Mouse (Mus musculus) yolk sac, embryonic 10.5 days (tissue): ENCODE measurements around the gene Gpr25.
A peak's percentile ranks its signal among the peaks of the same experiment; 100 is the strongest.

Experiments used
- DNase-seq: peaks from one replicate; pipeline ENCODE4 v3.0.0-alpha.2; 2017; ENCODE audit warnings: low spot score

Gene Gpr25

GRCm38 (mm10) chr1:136260635-136261238 is at the start of gene Gpr25:
Gpr25 (minus strand) TSS chr1:136260873.
- DNase-seq: no peak

- DNase-seq: no peak
These were observed 48.5 kb upstream of the Gpr25 start for GRCm38 (mm10) chr1:136309193-136309592.

DNA sequence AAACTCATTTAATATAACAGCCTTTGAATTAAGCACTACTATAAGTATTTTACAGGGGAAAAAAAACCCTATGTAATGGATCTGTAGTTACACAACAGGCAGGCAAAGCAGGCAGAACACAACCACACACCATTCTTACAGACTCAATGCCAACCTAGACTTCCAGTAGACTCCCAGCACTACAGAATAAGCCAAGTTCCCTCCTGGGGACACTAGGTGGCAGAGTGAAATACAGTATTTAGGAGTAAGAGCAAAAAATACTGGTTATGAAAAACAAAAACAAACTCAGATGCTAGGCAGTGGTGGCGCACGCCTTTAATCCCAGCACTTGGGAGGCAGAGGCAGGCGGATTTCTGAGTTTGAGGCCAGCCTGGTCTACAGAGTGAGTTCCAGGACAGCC is 45.8 kb upstream of the Gpr25 start:
- no peak for DNase-seq

DNA sequence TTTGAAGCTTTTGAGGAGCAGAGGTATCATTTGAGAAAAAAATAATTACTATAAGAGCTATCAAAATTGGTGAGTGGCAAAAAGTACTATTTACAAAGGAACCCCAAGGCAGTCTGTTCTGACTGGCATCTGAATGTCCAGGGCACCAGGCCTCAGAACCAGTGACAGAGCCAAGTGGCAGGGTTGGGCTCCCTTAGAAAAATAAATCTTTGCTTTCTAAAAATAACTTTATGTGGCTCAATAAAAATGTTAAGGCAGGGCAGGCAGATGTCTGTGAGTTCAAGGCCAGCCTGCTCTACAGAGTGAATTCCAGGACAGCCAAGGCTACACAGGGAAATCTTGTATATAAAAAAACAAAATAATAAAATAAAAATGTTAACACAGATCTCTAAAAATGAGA is 33.3 kb upstream of the Gpr25 start:
- DNase-seq: no peak

DNA sequence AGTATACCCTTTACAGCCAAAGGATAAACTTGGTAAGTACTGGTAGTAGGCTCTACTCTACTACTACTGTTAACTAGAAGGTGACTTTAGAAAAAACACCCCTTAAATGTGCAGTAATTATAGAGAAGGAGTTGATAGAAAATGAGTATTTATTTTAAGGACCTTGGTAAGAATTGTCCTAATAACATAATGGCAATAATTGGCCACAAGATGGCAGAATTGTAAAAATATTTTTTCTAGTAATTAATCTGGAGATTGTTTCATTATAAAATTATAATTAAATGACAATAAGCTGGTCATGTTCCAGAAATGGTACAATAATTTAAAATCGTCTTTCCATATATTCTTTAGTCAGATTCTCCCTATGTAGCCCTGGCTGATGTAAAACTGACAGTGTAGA is 29.1 kb upstream of the Gpr25 start:
- no peak for DNase-seq

- no peak for DNase-seq
These were observed 16.7 kb upstream of the Gpr25 start for GRCm38 (mm10) chr1:136277366-136277765.

DNA sequence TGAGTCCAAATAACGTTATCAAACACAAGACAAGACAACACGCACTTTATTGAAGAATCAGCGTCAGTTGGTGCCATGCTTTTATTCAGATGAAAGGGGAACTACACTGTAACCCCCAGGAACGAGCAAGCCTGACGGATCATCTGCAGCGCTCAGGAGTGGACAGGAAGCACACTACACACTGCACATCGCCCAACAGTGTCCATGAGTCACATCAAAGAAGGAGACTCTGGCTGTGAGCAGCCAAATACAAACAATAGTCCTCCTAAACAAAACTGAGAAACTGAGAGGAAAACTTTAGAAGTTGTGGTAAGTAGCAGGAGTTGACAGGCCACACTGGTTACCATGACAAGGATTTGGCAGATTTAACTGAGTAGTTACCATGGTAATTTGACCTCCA is 7.6 kb upstream of the Gpr25 start:
- no peak for DNase-seq

- no peak for DNase-seq
These were observed 5.5 kb upstream of the Gpr25 start for GRCm38 (mm10) chr1:136266127-136266526.

- DNase-seq: no peak
These were observed 2.7 kb upstream of the Gpr25 start for GRCm38 (mm10) chr1:136263355-136263754.

GRCm38 (mm10) chr1:136259893-136260634 is 609 bp downstream of the Gpr25 start:
- DNase-seq: peak; percentile 64

DNA sequence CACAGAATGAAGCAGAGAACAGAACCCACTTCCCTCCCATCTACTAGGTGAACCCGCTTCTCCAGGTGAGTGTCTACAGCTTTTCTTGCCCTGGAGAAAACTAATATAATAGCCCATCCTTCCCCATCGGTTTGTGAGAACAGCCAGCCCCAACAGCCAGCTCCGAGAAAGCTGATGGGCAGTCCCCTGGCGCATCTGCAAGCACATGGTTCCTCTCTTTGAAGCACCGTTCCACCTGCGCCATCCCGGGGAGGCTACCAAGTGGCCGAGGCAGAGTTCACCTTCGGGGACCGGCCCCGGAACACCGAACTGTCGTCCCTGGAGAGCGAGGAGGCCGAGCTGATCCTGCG is 1.2 kb downstream of the Gpr25 start:
- peak; percentile 12 for DNase-seq

GRCm38 (mm10) chr1:136258495-136258894 is 2.2 kb downstream of the Gpr25 start:
- DNase-seq: no peak

- DNase-seq: no peak
These were observed 5.0 kb downstream of the Gpr25 start for GRCm38 (mm10) chr1:136255657-136256056.

GRCm38 (mm10) chr1:136255174-136255573 is 5.5 kb downstream of the Gpr25 start:
- no peak for DNase-seq

DNA sequence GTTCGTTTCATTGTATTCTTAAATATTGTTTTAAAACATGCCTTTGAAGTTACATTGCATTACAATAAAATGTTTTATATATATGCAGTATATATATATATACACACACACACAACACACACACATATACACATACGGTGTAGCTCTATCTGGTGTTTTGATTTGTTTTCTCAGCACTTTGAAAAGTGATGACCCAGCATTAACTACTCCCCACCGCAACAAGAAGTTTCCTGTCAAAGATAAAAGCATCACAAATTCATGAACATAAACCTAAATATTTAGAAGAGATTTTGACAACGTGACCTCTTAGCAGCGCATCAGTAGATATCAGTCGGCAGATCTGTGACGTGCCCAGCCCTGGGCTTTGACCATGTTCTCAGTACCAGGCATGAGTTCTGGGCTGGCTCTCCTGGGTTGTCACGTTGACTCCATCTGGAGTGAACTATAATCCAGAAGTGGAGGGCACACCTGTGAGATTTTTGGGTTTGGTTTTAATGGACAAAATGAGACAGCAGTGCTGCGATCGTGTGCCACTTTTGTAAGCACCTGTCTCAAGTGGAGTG is 6.1 kb downstream of the Gpr25 start:
- DNase-seq: no peak

GRCm38 (mm10) chr1:136253472-136253871 is 7.2 kb downstream of the Gpr25 start:
- no peak for DNase-seq

GRCm38 (mm10) chr1:136249662-136250061 is 11.0 kb downstream of the Gpr25 start:
- DNase-seq: no peak

DNA sequence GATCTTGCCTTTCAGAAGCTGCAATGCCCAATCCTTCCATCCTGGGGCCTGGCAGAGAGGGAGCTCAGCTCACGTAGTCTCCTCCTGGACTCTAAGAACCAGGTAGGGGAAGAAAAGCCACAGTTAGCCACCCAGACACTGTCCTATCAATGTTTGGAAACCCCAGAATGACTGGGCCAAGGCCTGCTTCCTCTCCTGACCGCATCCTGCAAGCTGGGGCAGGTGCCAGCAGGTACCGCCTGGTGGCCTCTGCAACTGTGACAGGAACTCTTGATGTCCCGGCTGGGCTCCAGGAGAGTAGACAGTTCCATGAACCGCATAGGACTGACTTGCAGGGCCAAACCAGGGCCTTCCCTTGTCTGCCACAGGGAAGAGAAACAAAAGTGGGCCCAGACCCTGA is 13.3 kb downstream of the Gpr25 start:
- no peak for DNase-seq

DNA sequence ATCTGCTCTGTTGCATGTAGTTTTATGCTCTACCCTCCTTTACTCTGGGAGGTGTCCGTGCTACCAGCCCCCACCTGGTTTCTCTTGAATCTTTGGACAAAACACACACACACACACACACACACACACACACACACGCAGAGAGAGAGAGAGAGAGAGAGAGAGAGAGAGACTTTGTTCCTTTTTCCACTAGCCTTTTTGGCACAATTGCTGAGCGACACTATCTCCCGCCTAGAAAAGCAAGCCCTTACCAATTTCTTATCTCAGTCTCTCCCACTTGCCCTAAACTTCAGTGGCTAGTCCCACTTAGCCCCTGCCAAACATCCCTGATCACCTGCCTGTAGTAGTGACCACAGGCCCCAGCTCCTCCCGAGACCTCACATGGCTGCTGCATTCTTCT is 16.2 kb downstream of the Gpr25 start:
- DNase-seq: no peak

DNA sequence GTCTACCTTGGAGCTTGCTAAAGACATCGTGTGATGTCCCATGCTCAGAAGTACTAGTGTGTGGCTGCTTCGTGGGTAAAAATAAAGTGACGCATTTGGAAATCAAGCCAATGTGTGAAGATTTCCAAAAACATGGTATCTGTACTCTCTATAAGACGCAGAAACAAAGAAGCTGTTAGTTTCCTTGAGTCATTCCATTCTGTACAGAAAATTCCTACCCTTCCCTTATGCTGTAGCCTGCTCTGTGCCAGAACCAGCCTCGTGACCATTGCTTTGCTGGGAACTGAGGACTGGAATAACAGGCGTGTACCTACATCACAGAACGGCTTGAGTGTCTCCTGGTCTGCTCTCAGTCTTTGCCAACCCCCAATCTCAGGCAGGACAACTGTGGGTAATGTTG is 18.9 kb downstream of the Gpr25 start:
- DNase-seq: no peak

GRCm38 (mm10) chr1:136238495-136238894 is 22.2 kb downstream of the Gpr25 start:
- DNase-seq: no peak

DNA sequence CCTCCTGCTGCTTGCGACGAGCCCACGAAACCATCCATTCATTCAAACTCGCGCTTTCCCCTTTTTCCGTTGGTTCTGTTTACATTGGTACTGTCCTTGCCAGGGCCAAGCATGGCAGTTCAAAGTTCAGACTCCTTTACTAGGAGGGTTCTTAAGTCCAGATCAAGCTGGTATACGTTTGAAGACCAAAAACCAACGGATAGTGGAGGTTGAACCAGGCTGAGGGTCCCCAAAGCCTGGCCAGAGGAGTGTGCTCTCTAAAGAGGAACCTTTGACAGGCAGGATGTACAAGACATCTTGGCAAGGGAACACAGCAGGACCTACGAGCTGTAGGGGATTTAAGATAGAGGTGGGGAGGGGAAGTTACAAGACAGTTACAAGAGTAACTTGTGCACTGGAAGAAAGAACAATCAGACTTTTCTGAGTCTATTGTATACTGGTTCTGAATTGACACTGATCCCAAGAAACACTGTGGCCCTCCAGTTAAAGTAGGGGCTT is 26.0 kb downstream of the Gpr25 start:
- no peak for DNase-seq

- DNase-seq: peak; percentile 89
These were observed 26.6 kb downstream of the Gpr25 start, which contains the start of gene Inava for GRCm38 (mm10) chr1:136233892-136234594. Inava (minus strand) TSS chr1:136234264.
